Mouse (Mus musculus) megakaryocyte, embryonic 14.5 days (primary cell): ENCODE measurements around the gene Relb.

ENCODE experiments used
- FLI1 ChIP-seq: IDR thresholded peaks from 2 replicates; pipeline ENCODE4 v1.6.1; 2012; ENCODE audit warnings: low read length, inconsistent platforms, mixed read lengths
- GATA1 ChIP-seq: IDR thresholded peaks from 3 replicates; pipeline ENCODE4 v1.6.1; 2012; ENCODE audit warnings: mixed read lengths, low read length, inconsistent platforms, borderline replicate concordance

DNA sequence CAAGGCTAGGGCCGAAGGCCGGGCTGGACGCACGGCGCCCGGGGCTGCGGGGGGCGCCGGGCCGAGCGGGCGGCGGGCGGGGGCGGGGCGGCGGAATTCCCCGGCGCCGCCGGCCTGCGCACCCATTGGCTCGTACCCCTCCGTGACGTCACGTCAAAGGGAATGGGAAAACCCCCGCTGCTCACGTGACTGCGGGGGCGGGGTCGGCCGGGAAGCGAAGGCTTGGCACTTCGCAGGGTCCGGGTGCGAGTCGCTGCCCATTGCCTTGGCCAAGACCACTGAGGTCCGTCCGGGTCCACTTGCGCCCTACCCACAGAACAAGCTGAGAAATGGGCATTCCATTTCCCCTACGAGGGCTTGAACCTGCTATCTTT lies at the start of gene Relb:
- no peak for TF ChIP-seq GATA1
- no peak for TF ChIP-seq FLI1
